Comparison of ENCODE assay signal across 10 mouse cellular contexts in genomic region chr11:31641066-31641810, GRCm38 (mm10). TPM values are rescaled to one million over a fixed set of nuclear protein-coding genes. Genes with fewer than 3 reads are reported as not detected.
DNase-seq lines count a peak whose midpoint lies in the region; ATAC-seq and TF ChIP-seq lines count a peak whose summit lies in the region.
"Had no signal": no experiment of that assay in that cellular context is flagged by ENCODE, and none has a peak within 500 bp of the region (broad histone marks: within the 10 kb centered on the region; RNA-seq: fewer than 3 reads in every experiment).

No protein-coding gene starts in this region.

- no peak overlapping the region for H3K9ac ChIP-seq in forebrain, postnatal 0 days
- H3K9ac ChIP-seq in forebrain, embryonic 14.5 days (ENCODE audit: low read length) = no peak overlapping the region
- no peak overlapping the region for H3K9ac ChIP-seq in liver, embryonic 14.5 days (replicated peaks)
- no peak overlapping the region for H3K9ac ChIP-seq in liver, embryonic 12.5 days
- H3K9ac ChIP-seq in hindbrain, embryonic 16.5 days (ENCODE audit: low read depth, low read length) = no peak overlapping the region
- H3K9ac ChIP-seq: hindbrain, embryonic 15.5 days; liver, embryonic 15.5 days had no signal

- no peak for TF ChIP-seq EP300 in liver, embryonic 14.5 days (IDR thresholded peaks at IDR 0.05; ENCODE audit: low read depth)

- H3K4me1 ChIP-seq in forebrain, postnatal 0 days (ENCODE audit: insufficient read depth) = no peaks in the 10 kb centered on the region
- H3K4me1 ChIP-seq in forebrain, embryonic 14.5 days (ENCODE audit: control insufficient read depth, insufficient read depth, low read length) = no peaks in the 10 kb centered on the region
- no peaks in the 10 kb centered on the region for H3K4me1 ChIP-seq in liver, embryonic 14.5 days (replicated peaks; ENCODE audit: control insufficient read depth in 2 of 2, insufficient read depth in 2 of 2, low read length in 1 of 2)
- H3K4me1 ChIP-seq in liver, embryonic 12.5 days = no peaks in the 10 kb centered on the region
- no peaks in the 10 kb centered on the region for H3K4me1 ChIP-seq in hindbrain, embryonic 16.5 days (ENCODE audit: control insufficient read depth, insufficient read depth, low read depth, low read length)
- H3K4me1 ChIP-seq: hindbrain, embryonic 15.5 days; liver, embryonic 15.5 days had no signal

- ATAC-seq in forebrain, postnatal 0 days = no peak
- ATAC-seq in forebrain, embryonic 14.5 days = no peak
- no peak for ATAC-seq in liver, embryonic 14.5 days (ENCODE audit: insufficient read depth)
- ATAC-seq in liver, embryonic 12.5 days = no peak
- no peak for ATAC-seq in hindbrain, embryonic 16.5 days

- no peaks in the 10 kb centered on the region for H3K9me3 ChIP-seq in forebrain, postnatal 0 days (ENCODE audit: low read length)
- H3K9me3 ChIP-seq in forebrain, embryonic 14.5 days (replicated peaks; ENCODE audit: control insufficient read depth, low read length) = no peaks in the 10 kb centered on the region
- H3K9me3 ChIP-seq in liver, embryonic 14.5 days (ENCODE audit: control insufficient read depth, low read length) = no peaks in the 10 kb centered on the region
- no peaks in the 10 kb centered on the region for H3K9me3 ChIP-seq in liver, embryonic 12.5 days (replicated peaks)
- H3K9me3 ChIP-seq in hindbrain, embryonic 16.5 days (ENCODE audit: control insufficient read depth, low read length) = no peaks in the 10 kb centered on the region
- H3K9me3 ChIP-seq: hindbrain, embryonic 15.5 days; liver, embryonic 15.5 days had no signal

- DNase-seq in forebrain, postnatal 0 days = no peak
- no peak for DNase-seq in forebrain, embryonic 14.5 days (ENCODE audit: low spot score)
- DNase-seq in liver, embryonic 14.5 days (ENCODE audit: low read depth in 3 of 3, low spot score in 3 of 3) = no peak
- DNase-seq in 416B (ENCODE audit: low read depth) (peak; percentile 21), R1 (ENCODE audit: low read depth, low spot score) (peak; percentile 15)
- DNase-seq in spleen, postnatal 4 days (ENCODE audit: low spot score in 2 of 2) = no peak

- WGBS in forebrain, postnatal 0 days = 51% methylated on average over 3 of the region's 3 CpGs
- 45% methylated on average over 3 of the region's 3 CpGs for WGBS in forebrain, embryonic 14.5 days
- 37% methylated on average over 3 of the region's 3 CpGs for WGBS in liver, embryonic 14.5 days (ENCODE audit: insufficient replicate concordance)
- 29% methylated on average over 3 of the region's 3 CpGs for WGBS in liver, embryonic 12.5 days (ENCODE audit: insufficient replicate concordance)
- 56% methylated on average over 3 of the region's 3 CpGs for WGBS in hindbrain, embryonic 16.5 days

- H3K36me3 ChIP-seq in forebrain, postnatal 0 days (ENCODE audit: insufficient read depth) = no peaks in the 10 kb centered on the region
- H3K36me3 ChIP-seq in forebrain, embryonic 14.5 days (ENCODE audit: control insufficient read depth, insufficient read depth, low read length) = no peaks in the 10 kb centered on the region
- no peaks in the 10 kb centered on the region for H3K36me3 ChIP-seq in liver, embryonic 14.5 days (replicated peaks; ENCODE audit: control insufficient read depth, insufficient read depth, low read depth)
- H3K36me3 ChIP-seq in liver, embryonic 12.5 days = no peaks in the 10 kb centered on the region
- no peaks in the 10 kb centered on the region for H3K36me3 ChIP-seq in hindbrain, embryonic 16.5 days (ENCODE audit: control insufficient read depth, insufficient read depth, low read length)
- H3K36me3 ChIP-seq: hindbrain, embryonic 15.5 days; liver, embryonic 15.5 days had no signal

- no peaks in the 10 kb centered on the region for H3K27me3 ChIP-seq in forebrain, postnatal 0 days (ENCODE audit: insufficient read depth, low read length)
- H3K27me3 ChIP-seq in forebrain, embryonic 14.5 days (replicated peaks; ENCODE audit: control insufficient read depth, insufficient read depth, low read length) = no peaks in the 10 kb centered on the region
- no peaks in the 10 kb centered on the region for H3K27me3 ChIP-seq in liver, embryonic 14.5 days (ENCODE audit: control insufficient read depth, insufficient read depth, low read length)
- no peaks in the 10 kb centered on the region for H3K27me3 ChIP-seq in liver, embryonic 12.5 days (replicated peaks)
- H3K27me3 ChIP-seq in hindbrain, embryonic 16.5 days (replicated peaks; ENCODE audit: control insufficient read depth, insufficient read depth, low read length) = no peaks in the 10 kb centered on the region
- H3K27me3 ChIP-seq: hindbrain, embryonic 15.5 days; liver, embryonic 15.5 days had no signal

- H3K4me3 ChIP-seq in forebrain, postnatal 0 days (ENCODE audit: low read depth, low read length) = no peak overlapping the region
- no peak overlapping the region for H3K4me3 ChIP-seq in forebrain, embryonic 14.5 days (ENCODE audit: low read depth, low read length)
- no peak overlapping the region for H3K4me3 ChIP-seq in liver, embryonic 14.5 days (ENCODE audit: insufficient read depth in 1 of 2, low read depth in 2 of 2, low read length in 2 of 2)
- H3K4me3 ChIP-seq in liver, embryonic 12.5 days = no peak overlapping the region
- H3K4me3 ChIP-seq in hindbrain, embryonic 16.5 days (ENCODE audit: low read length) = no peak overlapping the region
- H3K4me3 ChIP-seq: hindbrain, embryonic 15.5 days; liver, embryonic 15.5 days had no signal

- H3K4me2 ChIP-seq in forebrain, postnatal 0 days (ENCODE audit: low read depth) = no peak overlapping the region
- H3K4me2 ChIP-seq in forebrain, embryonic 14.5 days (ENCODE audit: low read length) = no peak overlapping the region
- H3K4me2 ChIP-seq in liver, embryonic 14.5 days (ENCODE audit: low read depth) = no peak overlapping the region
- H3K4me2 ChIP-seq in liver, embryonic 12.5 days = no peak overlapping the region
- H3K4me2 ChIP-seq in hindbrain, embryonic 16.5 days (ENCODE audit: low read length) = no peak overlapping the region
- H3K4me2 ChIP-seq: hindbrain, embryonic 15.5 days; liver, embryonic 15.5 days had no signal

- peak; percentile 14; the same call in 1 of the 2 replicates for TF ChIP-seq CTCF in forebrain, postnatal 0 days (IDR thresholded peaks at IDR 0.05; ENCODE audit: low read depth)
- peak; percentile 33 for TF ChIP-seq CTCF in liver, embryonic 14.5 days (IDR thresholded peaks at IDR 0.05; ENCODE audit: low read depth)

- no peak overlapping the region for H3K27ac ChIP-seq in forebrain, postnatal 0 days (ENCODE audit: low read depth, low read length)
- H3K27ac ChIP-seq in forebrain, embryonic 14.5 days (ENCODE audit: low read depth, low read length) = no peak overlapping the region
- no peak overlapping the region for H3K27ac ChIP-seq in liver, embryonic 14.5 days
- no peak overlapping the region for H3K27ac ChIP-seq in liver, embryonic 12.5 days
- no peak overlapping the region for H3K27ac ChIP-seq in hindbrain, embryonic 16.5 days (ENCODE audit: low read depth, low read length)
- H3K27ac ChIP-seq: hindbrain, embryonic 15.5 days; liver, embryonic 15.5 days had no signal

RNA-seq across cellular contexts. Expression of gene Bod1, which starts 30.4 kb away (rescaled TPM):
- 123 and 131 TPM in 2 replicates for total RNA-seq in forebrain, postnatal 0 days (2014; rRNA removed)
- polyA plus RNA-seq in forebrain, postnatal 0 days (2015; fragmentation: Nextera tagmentation; extraction: Ambion mirVana) = 147 and 160 TPM in 2 replicates
- polyA plus RNA-seq in forebrain, embryonic 14.5 days (2014; fragmentation: Nextera tagmentation; extraction: Ambion mirVana) = 154 and 184 TPM in 2 replicates
- 10.7 and 12.9 TPM in 2 replicates for polyA plus RNA-seq in liver, embryonic 14.5 days (2012; rRNA removed)
- 11.6 and 12.2 TPM in 2 replicates for polyA plus RNA-seq in liver, embryonic 14.5 days (2014; fragmentation: Nextera tagmentation; extraction: Ambion mirVana)
- polyA plus RNA-seq in liver, embryonic 12.5 days (2016; fragmentation: Nextera tagmentation; extraction: Ambion mirVana) = 22.3 and 24.2 TPM in 2 replicates
- polyA plus RNA-seq in hindbrain, embryonic 16.5 days (2015; fragmentation: Nextera tagmentation; extraction: Ambion mirVana) = 123 and 125 TPM in 2 replicates

Comparison
In these comparisons a context has a peak if more than half of its experiments do, and no peak if none do; other contexts are left out.
1. DNase-seq: peak in 416B (single experiment) and R1 (single experiment); none in forebrain, postnatal 0 days (single experiment), forebrain, embryonic 14.5 days (single experiment), liver, embryonic 14.5 days (0 of 3) and spleen, postnatal 4 days (0 of 2).